Mouse (Mus musculus): ENCODE data around the gene Myo18b. TPM values are rescaled to one million over a fixed set of nuclear protein-coding genes. Genes with fewer than 3 reads are reported as not detected.

The Myo18b gene
- polyA plus RNA-seq, 1 experiment: 0.69 TPM

- TF ChIP-seq POLR2A (IDR thresholded peaks at IDR 0.05; ENCODE audit: borderline replicate concordance, insufficient read depth, low read length) (no peak), CTCF (IDR thresholded peaks at IDR 0.05; ENCODE audit: borderline replicate concordance, insufficient read depth, low read depth, low read length) (no peak)
- Histone ChIP-seq H3K27me3 (ENCODE audit: control insufficient read depth, insufficient read depth, low read length) (no peaks in the 10 kb centered on the region), H3K4me1 (ENCODE audit: control insufficient read depth, insufficient read depth, low read length) (peaks cover 5% of the 10 kb centered on the region), H3K4me3 (replicated peaks; ENCODE audit: insufficient read depth, low read depth, low read length) (no peak overlapping the region), H3K27ac (ENCODE audit: insufficient read depth, low read length) (no peak overlapping the region)
- no peak for DNase-seq
- 90% methylated on average over 6 of the region's 6 CpGs for WGBS
Measured at GRCm38 (mm10) chr5:112872999-112873398, 23.2 kb downstream of the Myo18b start.

DNA sequence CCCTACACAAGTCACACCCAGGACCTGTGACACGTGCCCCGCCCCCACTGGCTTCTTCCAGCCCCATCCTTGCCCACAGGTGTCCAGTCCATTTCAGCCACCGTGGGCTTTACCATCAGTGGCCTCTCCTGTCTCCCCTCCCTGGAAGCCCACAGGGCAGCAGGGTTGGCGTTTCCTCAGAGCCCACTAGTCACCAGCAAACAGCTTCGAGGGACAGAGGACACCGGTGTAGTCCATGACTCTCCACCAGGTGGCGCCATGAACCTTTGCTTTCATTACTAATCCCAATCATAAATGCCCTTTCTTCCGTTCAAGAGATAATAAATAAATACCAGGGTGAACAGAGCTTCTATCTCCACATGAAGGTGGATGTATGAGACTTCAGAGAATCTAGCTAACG lies 25.4 kb downstream of the Myo18b start:
- no peak overlapping the region for H3K4me3 ChIP-seq (replicated peaks; ENCODE audit: insufficient read depth, low read depth, low read length)
- peaks cover 9% of the 10 kb centered on the region for H3K4me1 ChIP-seq (ENCODE audit: control insufficient read depth, insufficient read depth, low read length)
- H3K27ac ChIP-seq (ENCODE audit: insufficient read depth, low read length): no peak overlapping the region
- TF ChIP-seq POLR2A (IDR thresholded peaks at IDR 0.05; ENCODE audit: borderline replicate concordance, insufficient read depth, low read length) (no peak), CTCF (IDR thresholded peaks at IDR 0.05; ENCODE audit: borderline replicate concordance, insufficient read depth, low read depth, low read length) (peak; percentile 86)
- no peaks in the 10 kb centered on the region for H3K27me3 ChIP-seq (ENCODE audit: control insufficient read depth, insufficient read depth, low read length)
- WGBS: 24% methylated on average over 9 of the region's 9 CpGs
- peak; percentile 64 to 82 for DNase-seq

DNA sequence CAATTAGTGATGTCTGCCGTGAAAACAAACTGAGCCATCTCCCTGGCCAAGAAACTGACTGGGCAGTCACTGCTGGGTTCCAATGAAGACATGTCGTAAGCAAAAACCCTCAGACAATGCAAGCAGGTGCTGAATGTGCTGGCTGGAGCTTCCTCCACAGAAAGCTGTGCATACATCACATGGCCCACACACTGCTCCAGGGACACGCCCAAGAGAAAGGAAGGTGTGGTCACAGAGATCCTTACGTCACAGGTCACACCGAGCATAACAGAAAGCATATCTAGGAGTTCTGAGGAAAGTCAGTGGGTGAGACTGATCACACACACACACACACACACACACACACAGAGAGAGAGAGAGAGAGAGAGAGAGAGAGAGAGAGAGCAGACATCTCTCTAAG lies 27.5 kb downstream of the Myo18b start:
- no peak for DNase-seq
- H3K4me3 ChIP-seq (replicated peaks; ENCODE audit: insufficient read depth, low read depth, low read length): no peak overlapping the region
- H3K4me1 ChIP-seq (ENCODE audit: control insufficient read depth, insufficient read depth, low read length): peaks cover 9% of the 10 kb centered on the region
- whole genome bisulfite sequencing: 80% methylated on average over 5 of the region's 5 CpGs
- H3K27me3 ChIP-seq (ENCODE audit: control insufficient read depth, insufficient read depth, low read length): no peaks in the 10 kb centered on the region
- TF ChIP-seq CTCF (IDR thresholded peaks at IDR 0.05; ENCODE audit: borderline replicate concordance, insufficient read depth, low read depth, low read length) (no peak), POLR2A (IDR thresholded peaks at IDR 0.05; ENCODE audit: borderline replicate concordance, insufficient read depth, low read length) (no peak)
- H3K27ac ChIP-seq (ENCODE audit: insufficient read depth, low read length): no peak overlapping the region

DNA sequence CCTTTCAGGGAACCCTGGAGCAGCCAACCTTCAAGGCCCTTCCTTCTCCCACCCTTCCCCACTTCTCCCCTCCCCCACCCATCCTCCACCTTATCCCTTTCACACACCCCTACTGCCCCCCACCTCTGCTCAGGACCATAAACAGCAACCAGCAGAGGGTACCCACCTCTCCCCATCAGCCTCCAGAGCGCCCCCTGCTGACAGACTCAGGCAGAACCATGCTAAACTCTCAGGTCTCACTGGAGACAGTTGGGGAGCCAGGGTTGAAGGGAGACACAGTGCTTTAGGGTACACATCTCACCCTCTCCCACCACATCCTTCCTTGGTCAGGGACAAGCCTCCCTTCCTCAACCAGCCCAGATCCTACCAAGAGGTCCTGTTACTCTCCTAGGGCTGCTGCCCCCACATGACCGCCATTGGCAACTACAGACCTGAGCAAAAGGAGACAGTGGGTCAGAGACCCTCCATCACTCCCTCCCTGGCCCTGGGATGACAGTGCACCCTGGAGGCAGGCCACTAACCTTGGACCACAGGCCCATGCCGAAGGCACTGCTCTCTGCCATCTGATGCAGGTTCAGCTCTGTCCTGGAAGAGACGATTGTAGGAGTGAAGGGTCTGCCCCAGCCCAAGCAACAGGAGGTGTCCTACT lies 31.3 kb downstream of the Myo18b start:
- WGBS: 54% methylated on average over 4 of the region's 4 CpGs
- peak; percentile 31 to 57 for DNase-seq

GRCm38 (mm10) chr5:112859379-112860035 lies 36.7 kb downstream of the Myo18b start:
- Histone ChIP-seq H3K4me3 (replicated peaks; ENCODE audit: insufficient read depth, low read depth, low read length) (no peak overlapping the region), H3K27me3 (ENCODE audit: control insufficient read depth, insufficient read depth, low read length) (no peaks in the 10 kb centered on the region), H3K4me1 (ENCODE audit: control insufficient read depth, insufficient read depth, low read length) (peaks cover 11% of the 10 kb centered on the region), H3K27ac (ENCODE audit: insufficient read depth, low read length) (no peak overlapping the region)
- no peak for TF ChIP-seq CTCF (IDR thresholded peaks at IDR 0.05; ENCODE audit: borderline replicate concordance, insufficient read depth, low read depth, low read length)
- no peak for TF ChIP-seq POLR2A (IDR thresholded peaks at IDR 0.05; ENCODE audit: borderline replicate concordance, insufficient read depth, low read length)
- peak in 1 of 2 experiments; percentile 21 for DNase-seq
- WGBS: 12% methylated on average over 12 of the region's 12 CpGs

More for the DNA sequence above, 31.3 kb downstream of the Myo18b start:
- Histone ChIP-seq H3K4me3 (replicated peaks; ENCODE audit: insufficient read depth, low read depth, low read length) (no peak overlapping the region), H3K27ac (ENCODE audit: insufficient read depth, low read length) (no peak overlapping the region), H3K4me1 (ENCODE audit: control insufficient read depth, insufficient read depth, low read length) (peaks cover 9% of the 10 kb centered on the region), H3K27me3 (ENCODE audit: control insufficient read depth, insufficient read depth, low read length) (no peaks in the 10 kb centered on the region)
- TF ChIP-seq CTCF (IDR thresholded peaks at IDR 0.05; ENCODE audit: borderline replicate concordance, insufficient read depth, low read depth, low read length) (peak; percentile 70), POLR2A (IDR thresholded peaks at IDR 0.05; ENCODE audit: borderline replicate concordance, insufficient read depth, low read length) (no peak)

GRCm38 (mm10) chr5:112853179-112853578 lies 43.0 kb downstream of the Myo18b start:
- DNase-seq: no peak
- Histone ChIP-seq H3K27me3 (ENCODE audit: control insufficient read depth, insufficient read depth, low read length) (no peaks in the 10 kb centered on the region), H3K4me1 (ENCODE audit: control insufficient read depth, insufficient read depth, low read length) (peaks cover 13% of the 10 kb centered on the region), H3K4me3 (replicated peaks; ENCODE audit: insufficient read depth, low read depth, low read length) (no peak overlapping the region), H3K27ac (ENCODE audit: insufficient read depth, low read length) (no peak overlapping the region)
- WGBS: 60% methylated on average over 8 of the region's 8 CpGs
- TF ChIP-seq POLR2A (IDR thresholded peaks at IDR 0.05; ENCODE audit: borderline replicate concordance, insufficient read depth, low read length): no peak
- TF ChIP-seq CTCF (IDR thresholded peaks at IDR 0.05; ENCODE audit: borderline replicate concordance, insufficient read depth, low read depth, low read length): no peak

GRCm38 (mm10) chr5:112851389-112851788 lies 44.8 kb downstream of the Myo18b start:
- 72% methylated on average over 5 of the region's 5 CpGs for WGBS
- no peak for DNase-seq
- Histone ChIP-seq H3K27ac (ENCODE audit: insufficient read depth, low read length) (no peak overlapping the region), H3K4me3 (replicated peaks; ENCODE audit: insufficient read depth, low read depth, low read length) (no peak overlapping the region), H3K27me3 (ENCODE audit: control insufficient read depth, insufficient read depth, low read length) (no peaks in the 10 kb centered on the region), H3K4me1 (ENCODE audit: control insufficient read depth, insufficient read depth, low read length) (peaks cover 12% of the 10 kb centered on the region; the same call in 1 of the 2 replicates)
- no peak for TF ChIP-seq CTCF (IDR thresholded peaks at IDR 0.05; ENCODE audit: borderline replicate concordance, insufficient read depth, low read depth, low read length)
- TF ChIP-seq POLR2A (IDR thresholded peaks at IDR 0.05; ENCODE audit: borderline replicate concordance, insufficient read depth, low read length): no peak
